Mouse (Mus musculus) hematopoietic stem cell, adult 5-6 weeks (primary cell): ENCODE results near the gene Sec14l5. TPM values are rescaled to one million over a fixed set of nuclear protein-coding genes. Genes with fewer than 3 reads are reported as not detected.

Experiments used
- total RNA-seq: library from RNA; stranded (forward); fragments of 172-1452, 232-1000 nt; gene quantifications from 2 replicates; pipeline ENCODE4 v1.2.3, GENCODE M21; 2017

Gene Sec14l5
- total RNA-seq, 1 experiment from 2014 or later = not detected

Other genes with a start within 250 kb of the Sec14l5 start
- 12.8 and 22.6 TPM in 2 replicates for gene Nudt16l1, start 208.3 kb upstream of the Sec14l5 start, total RNA-seq
- 26.9 and 30.8 TPM in 2 replicates for gene Anks3, start 182.9 kb upstream of the Sec14l5 start, total RNA-seq
- not detected in 2 replicates for gene Sept12, start 149.3 kb upstream of the Sec14l5 start, total RNA-seq
- gene Smim22, start 139.8 kb upstream of the Sec14l5 start, total RNA-seq = not detected in 2 replicates
- gene Rogdi, start 133.6 kb upstream of the Sec14l5 start, total RNA-seq = 5.0 and 5.3 TPM in 2 replicates
- 96.6 and 102 TPM in 2 replicates for gene Glyr1, start 97.2 kb upstream of the Sec14l5 start, total RNA-seq
- 51.5 and 57.7 TPM in 2 replicates for gene Ubn1, start 97.1 kb upstream of the Sec14l5 start, total RNA-seq
- not detected in 2 replicates for gene Ppl, start 14.7 kb upstream of the Sec14l5 start, total RNA-seq
- 25.4 and 37.1 TPM in 2 replicates for gene Nagpa, start 56.9 kb downstream of the Sec14l5 start, total RNA-seq
- not detected in 2 replicates for gene AU021092, start 75.2 kb downstream of the Sec14l5 start, total RNA-seq
- gene Alg1, start 86.5 kb downstream of the Sec14l5 start, total RNA-seq = 14.4 and 17.3 TPM in 2 replicates
- gene Eef2kmt, start 108.9 kb downstream of the Sec14l5 start, total RNA-seq = 23.9 and 26.2 TPM in 2 replicates